Mouse (Mus musculus) embryonic fibroblast, embryonic 13.5 days (primary cell): ENCODE data around the gene Zbtb42.

Experiments
- CTCF ChIP-seq: IDR thresholded peaks from 2 replicates; pipeline ENCODE4 v1.5.1; 2011; ENCODE audit warnings: mild to moderate bottlenecking, control low read depth, low read length, moderate library complexity, borderline replicate concordance; ENCODE audit not compliant: insufficient read depth
- POLR2A ChIP-seq: IDR thresholded peaks from 2 replicates; pipeline ENCODE4 v1.6.1; 2011; ENCODE audit warnings: low read depth, mild to moderate bottlenecking, control low read depth, low read length, moderate library complexity

GRCm38 (mm10) chr12:112675245-112676035 lies 3.2 kb upstream of the Zbtb42 start:
- peak; percentile 68; the same call in 1 of the 2 replicates for TF ChIP-seq CTCF
- 0 out of 2 replicates have a peak, but pooled peaks have one; percentile 23 for TF ChIP-seq POLR2A
